Mouse (Mus musculus) hindbrain, embryonic 15.5 days (tissue): ENCODE measurements at regions not wholly inside any gene's neighbourhood (a gene's known extent, or its start where the extent isn't known, plus 50 kb on each side); places are given as distances from the start of the nearest gene placed in this dataset.
A peak's percentile ranks its signal among the peaks of the same experiment; 100 is the strongest.

Experiments
- ATAC-seq: fragments of 200-750 bp; cut with Nextera tagmentation; 2 replicates; pipeline ENCODE4 v1.8.0; 2017; ENCODE audit warnings: low read depth, moderate number of reproducible peaks, moderate TSS enrichment; ENCODE audit not compliant: low FRiP score
- H3K27ac ChIP-seq: fragments of 300-500 bp; sonication (generic); replicated peaks from 2 replicates; pipeline ENCODE4 v1.5.1; 2015; ENCODE audit warnings: mild to moderate bottlenecking, inconsistent platforms
- H3K27me3 ChIP-seq: fragments of 300-500 bp; sonication (generic); 2 replicates; pipeline ENCODE4 v1.6.1; 2015; ENCODE audit warnings: control low read depth, inconsistent platforms
- H3K36me3 ChIP-seq: fragments of 300-500 bp; sonication (generic); 2 replicates; pipeline ENCODE4 v1.6.1; 2015; ENCODE audit warnings: control low read depth, inconsistent platforms
- H3K4me1 ChIP-seq: fragments of 300-500 bp; sonication (generic); replicated peaks from 2 replicates; pipeline ENCODE4 v1.6.1; 2015; ENCODE audit warnings: control low read depth, inconsistent platforms
- H3K4me2 ChIP-seq: fragments of 300-500 bp; sonication (generic); 2 replicates; pipeline ENCODE4 v1.6.1; 2015; ENCODE audit warnings: moderate library complexity, mild to moderate bottlenecking, inconsistent platforms
- H3K4me3 ChIP-seq: fragments of 300-500 bp; sonication (generic); 2 replicates; pipeline ENCODE4 v1.5.1; 2015; ENCODE audit warnings: mild to moderate bottlenecking, inconsistent platforms
- H3K9ac ChIP-seq: fragments of 300-500 bp; sonication (generic); 2 replicates; pipeline ENCODE4 v1.6.1; 2015; ENCODE audit warnings: inconsistent platforms
- H3K9me3 ChIP-seq: fragments of 300-500 bp; sonication (generic); 2 replicates; pipeline ENCODE4 v1.6.1; 2016; ENCODE audit warnings: control low read depth, inconsistent platforms
- WGBS: fragments of 180-500 bp; shearing (Covaris S2); methylation state at CpG from one replicate; pipeline ENCODE4 v1.1.7; 2015; 5-methylcytosine and 5-hydroxymethylcytosine counted together

DNA sequence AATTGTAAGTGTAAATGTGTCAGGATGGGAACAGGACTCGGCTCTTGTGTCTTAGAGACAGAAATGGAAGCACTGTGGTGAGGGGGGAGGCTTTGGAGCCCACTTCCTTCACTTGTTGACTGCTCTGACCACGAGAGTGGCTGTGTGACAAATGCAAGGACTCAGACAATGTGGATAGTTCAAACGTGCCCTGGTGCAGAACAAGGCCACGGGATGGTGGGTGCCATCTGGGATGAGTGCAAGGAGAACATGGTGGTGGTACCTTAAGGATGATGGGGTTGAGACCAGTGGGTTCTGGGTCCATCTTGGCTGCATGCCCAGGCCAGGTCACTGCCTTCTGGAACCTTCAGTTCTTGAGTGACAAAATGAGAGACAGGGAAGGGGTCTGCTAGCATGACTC is 132.3 kb upstream of the Syt13 start:
- Histone ChIP-seq H3K27me3 (no peaks in the 10 kb centered on the region), H3K4me2 (no peak overlapping the region), H3K4me1 (no peaks in the 10 kb centered on the region), H3K9me3 (no peaks in the 10 kb centered on the region), H3K9ac (no peak overlapping the region), H3K27ac (no peak overlapping the region), H3K4me3 (no peak overlapping the region), H3K36me3 (no peaks in the 10 kb centered on the region)
- no peak for ATAC-seq
- WGBS: 76% methylated on average over 4 of the region's 4 CpGs

DNA sequence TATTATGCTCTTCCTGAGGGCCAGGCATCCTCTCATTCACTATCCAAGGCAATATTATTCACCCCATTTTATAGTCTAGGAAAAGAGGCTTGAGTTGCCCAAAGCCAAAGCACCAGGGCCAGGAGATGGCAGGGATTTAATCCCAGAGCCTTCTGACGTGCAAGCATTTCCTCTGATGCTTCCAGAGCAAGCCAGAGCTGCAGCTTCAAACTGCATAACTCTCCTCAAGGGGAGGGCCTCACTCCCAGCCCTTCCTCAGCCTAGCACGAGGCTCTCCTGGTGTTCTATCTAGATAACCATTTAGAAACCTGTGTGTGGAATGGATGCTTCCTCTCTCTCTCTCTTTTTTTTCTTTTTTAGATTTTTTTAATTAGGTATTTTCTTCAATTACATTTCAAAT is 130.0 kb upstream of the Syt13 start:
- H3K4me3 ChIP-seq: no peak overlapping the region
- H3K27me3 ChIP-seq: no peaks in the 10 kb centered on the region
- no peak overlapping the region for H3K27ac ChIP-seq
- H3K4me2 ChIP-seq: no peak overlapping the region
- no peaks in the 10 kb centered on the region for H3K4me1 ChIP-seq
- H3K9ac ChIP-seq: no peak overlapping the region
- WGBS: 57% methylated on average over 2 of the region's 2 CpGs
- no peaks in the 10 kb centered on the region for H3K9me3 ChIP-seq
- no peak for ATAC-seq
- no peaks in the 10 kb centered on the region for H3K36me3 ChIP-seq

DNA sequence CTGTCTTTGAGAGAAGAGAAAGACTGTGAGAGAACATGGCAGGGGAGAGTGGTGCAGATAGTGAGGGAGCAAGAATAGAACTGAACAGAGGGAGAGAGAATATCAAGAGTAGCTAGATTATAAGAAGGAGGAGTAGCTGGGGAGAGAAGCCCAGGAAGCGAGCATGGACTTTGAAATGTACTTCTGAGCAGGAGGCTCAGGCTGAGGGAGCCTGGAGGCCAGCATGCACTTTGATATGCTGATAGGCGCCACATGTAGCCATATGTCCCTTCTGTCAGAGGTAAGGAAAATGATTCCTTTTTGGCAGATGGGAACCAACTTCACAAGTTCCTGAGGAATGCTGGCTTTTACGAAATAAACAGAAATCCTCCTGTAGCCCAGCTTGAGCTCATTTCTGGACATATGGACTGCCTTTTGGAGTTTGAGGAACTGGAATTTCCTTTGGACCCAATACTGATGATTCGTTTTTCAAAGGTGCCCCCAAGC is 126.9 kb upstream of the Syt13 start:
- no peak overlapping the region for H3K4me3 ChIP-seq
- WGBS: 79% methylated on average over 4 of the region's 4 CpGs
- no peak overlapping the region for H3K9ac ChIP-seq
- no peak overlapping the region for H3K4me2 ChIP-seq
- no peak overlapping the region for H3K27ac ChIP-seq
- no peak for ATAC-seq
- H3K4me1 ChIP-seq: no peaks in the 10 kb centered on the region
- H3K9me3 ChIP-seq: no peaks in the 10 kb centered on the region
- no peaks in the 10 kb centered on the region for H3K27me3 ChIP-seq
- H3K36me3 ChIP-seq: no peaks in the 10 kb centered on the region

DNA sequence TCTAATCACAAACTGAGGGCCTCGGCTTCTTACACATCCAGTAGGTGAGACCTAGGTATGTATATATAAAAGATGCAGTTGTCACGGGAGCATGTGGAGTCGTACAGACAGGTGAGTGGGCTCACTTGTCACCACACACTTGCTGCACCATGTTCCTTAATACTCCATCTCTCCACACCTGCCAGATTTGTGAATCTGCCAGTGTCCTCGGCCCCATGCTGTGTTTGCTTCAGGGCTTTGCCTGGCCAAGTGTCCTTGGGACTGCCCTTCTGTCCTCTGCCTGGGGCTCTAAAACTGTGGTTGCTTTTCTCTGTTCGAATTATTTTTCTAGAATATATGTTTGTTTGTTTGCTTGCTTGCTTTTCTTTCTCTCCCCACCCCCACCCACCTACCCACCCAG is 126.0 kb upstream of the Syt13 start:
- Histone ChIP-seq H3K9me3 (no peaks in the 10 kb centered on the region), H3K27me3 (no peaks in the 10 kb centered on the region), H3K4me3 (no peak overlapping the region), H3K9ac (no peak overlapping the region), H3K36me3 (no peaks in the 10 kb centered on the region), H3K27ac (no peak overlapping the region), H3K4me1 (no peaks in the 10 kb centered on the region), H3K4me2 (no peak overlapping the region)
- WGBS: 88% methylated on average over 5 of the region's 5 CpGs
- no peak for ATAC-seq

DNA sequence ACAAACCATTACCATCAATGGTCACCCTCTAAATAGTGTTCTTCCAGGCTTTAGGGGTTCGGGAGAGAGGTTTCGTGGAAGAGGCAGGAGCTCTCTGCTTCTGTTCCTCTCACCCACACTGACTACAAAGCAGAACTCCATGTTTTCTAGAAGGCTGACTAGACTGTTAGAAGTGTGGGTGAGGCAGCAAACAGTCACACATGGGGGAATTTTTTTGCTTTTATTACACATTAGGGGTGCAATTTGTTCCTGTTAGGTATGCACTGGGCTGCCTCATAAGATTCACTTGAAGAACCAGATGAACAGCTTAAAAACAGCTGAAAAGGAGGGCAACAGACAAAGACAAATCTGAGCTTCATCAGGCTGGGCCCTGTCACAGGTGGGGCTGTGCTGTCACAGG is 124.5 kb upstream of the Syt13 start:
- no peak overlapping the region for H3K27ac ChIP-seq
- no peak overlapping the region for H3K4me2 ChIP-seq
- ATAC-seq: no peak
- no peaks in the 10 kb centered on the region for H3K4me1 ChIP-seq
- no peak overlapping the region for H3K9ac ChIP-seq
- WGBS: 93% methylated on average over 2 of the region's 2 CpGs
- no peaks in the 10 kb centered on the region for H3K27me3 ChIP-seq
- no peaks in the 10 kb centered on the region for H3K36me3 ChIP-seq
- no peak overlapping the region for H3K4me3 ChIP-seq
- H3K9me3 ChIP-seq: no peaks in the 10 kb centered on the region

DNA sequence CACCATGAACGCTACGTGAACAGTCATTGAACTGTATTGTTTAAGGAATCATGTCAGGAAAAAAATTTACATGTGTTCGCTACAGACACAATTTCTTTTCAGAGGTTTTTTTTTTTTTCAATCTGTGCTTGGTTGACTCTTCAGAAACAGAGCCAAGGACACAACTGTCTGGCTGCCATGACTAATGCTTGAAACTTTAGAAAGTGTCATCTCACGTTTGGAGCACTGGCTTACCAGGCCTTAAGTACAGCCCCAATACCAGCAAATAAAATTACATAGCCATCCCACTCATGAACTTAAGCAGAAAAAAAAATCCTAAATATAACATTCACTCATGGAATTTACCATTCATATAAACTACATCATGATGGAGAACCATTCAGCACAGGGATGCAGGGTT is 115.1 kb upstream of the Syt13 start:
- no peak for ATAC-seq

DNA sequence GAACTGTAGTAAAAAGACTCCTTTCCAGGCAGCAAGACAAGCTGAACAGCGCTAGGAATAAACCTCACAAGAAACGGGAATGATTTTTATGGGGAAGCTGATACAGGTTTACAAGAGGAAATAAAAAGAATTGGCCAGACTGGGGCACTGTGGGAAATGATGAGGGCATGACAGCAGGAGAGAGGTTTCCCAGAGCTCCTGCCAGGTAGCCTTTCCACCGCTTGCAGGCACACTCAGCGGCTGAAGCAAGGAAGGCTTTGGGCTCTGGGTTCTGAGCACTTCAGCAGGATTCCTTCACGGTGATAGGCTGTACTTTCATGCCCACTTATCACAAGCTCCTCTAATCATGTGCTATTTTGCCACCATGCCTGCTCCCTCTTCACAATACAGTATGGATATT is 114.2 kb upstream of the Syt13 start:
- Histone ChIP-seq H3K4me2 (no peak overlapping the region), H3K9me3 (no peaks in the 10 kb centered on the region; the same call in 1 of the 2 replicates), H3K27ac (no peak overlapping the region), H3K9ac (no peak overlapping the region), H3K4me3 (no peak overlapping the region), H3K27me3 (no peaks in the 10 kb centered on the region), H3K36me3 (no peaks in the 10 kb centered on the region), H3K4me1 (peaks cover 6% of the 10 kb centered on the region)
- 70% methylated on average over 5 of the region's 5 CpGs for WGBS
- ATAC-seq: no peak

More for the DNA sequence above, 115.1 kb upstream of the Syt13 start:
- H3K36me3 ChIP-seq: no peaks in the 10 kb centered on the region
- H3K4me2 ChIP-seq: no peak overlapping the region
- H3K4me3 ChIP-seq: no peak overlapping the region
- H3K4me1 ChIP-seq: no peaks in the 10 kb centered on the region
- no peaks in the 10 kb centered on the region; the same call in 1 of the 2 replicates for H3K9me3 ChIP-seq
- H3K27ac ChIP-seq: no peak overlapping the region
- no peaks in the 10 kb centered on the region for H3K27me3 ChIP-seq
- H3K9ac ChIP-seq: no peak overlapping the region
- WGBS: 86% methylated on average over 4 of the region's 4 CpGs

DNA sequence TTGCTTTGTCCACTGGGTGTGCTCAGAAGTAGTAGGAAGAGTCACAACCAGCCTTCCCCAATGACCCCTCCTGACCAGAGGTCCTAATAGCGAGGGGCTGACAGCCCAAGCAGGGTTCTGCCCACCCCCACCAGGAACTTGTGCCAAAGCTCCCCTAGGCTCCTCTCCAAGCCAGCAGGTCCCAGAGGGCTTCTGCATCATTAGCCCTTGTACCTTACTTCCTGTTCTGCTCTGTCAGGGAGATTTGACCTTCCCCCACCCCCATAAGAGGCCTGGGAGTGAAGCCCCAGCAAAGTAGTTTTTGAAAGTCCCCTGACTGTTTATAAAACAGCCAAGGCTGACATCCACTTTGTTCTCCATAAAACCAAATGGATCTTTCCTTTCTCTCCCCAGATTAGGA is 110.0 kb upstream of the Syt13 start:
- Histone ChIP-seq H3K4me2 (no peak overlapping the region), H3K9me3 (no peaks in the 10 kb centered on the region; the same call in 1 of the 2 replicates), H3K4me1 (peaks cover 43% of the 10 kb centered on the region), H3K36me3 (no peaks in the 10 kb centered on the region), H3K9ac (no peak overlapping the region), H3K4me3 (no peak overlapping the region), H3K27ac (no peak overlapping the region), H3K27me3 (no peaks in the 10 kb centered on the region)
- ATAC-seq: no peak
- 89% methylated on average over 1 of the region's 1 CpGs for WGBS

DNA sequence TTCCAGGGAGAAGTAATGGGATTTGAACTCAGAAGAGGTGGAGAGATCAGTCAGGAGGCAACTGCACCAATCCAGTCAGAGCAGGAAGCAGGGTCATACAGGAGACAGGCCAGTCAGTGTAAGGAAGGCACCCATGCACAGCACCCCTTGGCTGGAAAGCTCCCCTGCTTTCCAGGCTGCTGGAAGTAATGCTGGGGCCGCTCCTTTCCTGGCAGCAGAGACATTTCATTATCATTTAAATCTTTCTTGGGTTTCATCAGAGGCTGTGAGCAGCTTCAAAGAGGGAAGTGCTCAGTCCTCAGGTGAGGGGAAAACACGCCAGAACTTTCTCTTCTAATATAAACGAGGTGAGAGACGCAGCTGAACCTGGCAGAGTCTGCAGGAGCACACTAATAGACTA is 109.1 kb upstream of the Syt13 start:
- no peaks in the 10 kb centered on the region for H3K27me3 ChIP-seq
- H3K9me3 ChIP-seq: no peaks in the 10 kb centered on the region; the same call in 1 of the 2 replicates
- H3K4me3 ChIP-seq: no peak overlapping the region
- H3K36me3 ChIP-seq: no peaks in the 10 kb centered on the region
- 37% methylated on average over 4 of the region's 4 CpGs for WGBS
- no peak overlapping the region for H3K9ac ChIP-seq
- no peak overlapping the region for H3K4me2 ChIP-seq
- peaks cover 51% of the 10 kb centered on the region for H3K4me1 ChIP-seq
- H3K27ac ChIP-seq: peak overlapping the region; percentile 85
- no peak for ATAC-seq

DNA sequence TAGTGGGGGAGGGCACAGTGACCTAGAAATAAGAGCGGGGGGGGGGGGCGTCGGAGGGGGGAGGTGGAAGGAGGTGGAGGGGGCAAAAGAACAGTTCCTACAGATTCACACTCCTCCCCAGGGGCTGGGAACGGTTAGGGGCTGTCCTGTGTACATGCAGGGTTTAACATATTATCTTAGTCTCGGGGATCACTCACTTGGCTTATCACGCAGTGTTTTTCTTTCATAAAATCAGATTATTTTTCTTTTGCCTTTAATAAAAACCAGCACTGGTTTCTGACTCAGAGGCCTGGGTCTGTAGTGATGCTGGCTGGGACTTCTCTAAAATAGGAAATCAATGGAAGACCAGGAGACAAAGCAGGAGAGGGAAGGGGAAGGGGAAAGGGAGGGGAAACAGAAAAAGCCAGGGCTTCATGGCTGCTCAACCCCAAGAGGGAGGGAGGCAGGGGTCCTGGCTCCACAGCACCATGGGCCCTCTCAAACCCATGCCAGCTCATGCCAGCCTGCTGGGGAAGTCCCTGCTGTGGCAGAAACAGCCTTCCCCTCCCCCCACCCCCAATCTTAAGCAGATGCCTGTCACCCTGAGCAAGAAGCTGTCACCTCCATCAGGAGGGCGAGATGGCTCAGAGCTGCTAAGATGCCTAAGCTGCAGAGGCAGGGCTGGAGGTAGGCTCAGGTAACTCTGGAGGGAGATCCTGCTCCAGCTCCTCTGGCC is 108.3 kb upstream of the Syt13 start:
- H3K27ac ChIP-seq: peak overlapping the region; percentile 85
- ATAC-seq: peak; percentile 32; the same call in 1 of the 2 replicates
- no peaks in the 10 kb centered on the region for H3K36me3 ChIP-seq
- H3K4me3 ChIP-seq: no peak overlapping the region
- no peaks in the 10 kb centered on the region for H3K27me3 ChIP-seq
- 11% methylated on average over 6 of the region's 7 CpGs for WGBS
- H3K4me2 ChIP-seq: no peak overlapping the region
- H3K9me3 ChIP-seq: no peaks in the 10 kb centered on the region; the same call in 1 of the 2 replicates
- peaks cover 52% of the 10 kb centered on the region for H3K4me1 ChIP-seq
- H3K9ac ChIP-seq: no peak overlapping the region

DNA sequence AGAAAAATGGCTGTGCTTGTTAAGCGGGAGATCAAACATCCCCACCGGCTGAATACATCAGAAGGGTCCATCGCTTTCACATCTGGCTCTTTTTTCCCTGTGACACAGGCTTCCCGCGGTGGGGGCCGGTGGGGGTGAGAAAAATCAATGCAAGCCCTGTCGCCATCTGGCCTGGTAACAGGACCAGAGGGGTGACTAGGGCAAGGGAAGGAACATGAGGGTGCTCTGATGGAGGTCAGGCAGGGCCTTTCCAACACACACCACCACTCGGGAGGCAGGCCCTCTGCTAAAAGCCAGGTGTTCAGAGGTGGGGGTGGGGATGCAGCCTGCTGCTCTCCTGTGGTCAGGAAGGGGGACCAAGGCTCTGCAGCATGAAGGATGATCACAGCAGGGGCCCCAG is 107.5 kb upstream of the Syt13 start:
- Histone ChIP-seq H3K9me3 (no peaks in the 10 kb centered on the region; the same call in 1 of the 2 replicates), H3K4me1 (peaks cover 52% of the 10 kb centered on the region), H3K4me2 (no peak overlapping the region), H3K9ac (no peak overlapping the region), H3K27ac (peak overlapping the region; percentile 52), H3K36me3 (no peaks in the 10 kb centered on the region), H3K27me3 (no peaks in the 10 kb centered on the region), H3K4me3 (no peak overlapping the region)
- ATAC-seq: no peak; the same call in 1 of the 2 replicates
- WGBS: 9% methylated on average over 8 of the region's 8 CpGs

DNA sequence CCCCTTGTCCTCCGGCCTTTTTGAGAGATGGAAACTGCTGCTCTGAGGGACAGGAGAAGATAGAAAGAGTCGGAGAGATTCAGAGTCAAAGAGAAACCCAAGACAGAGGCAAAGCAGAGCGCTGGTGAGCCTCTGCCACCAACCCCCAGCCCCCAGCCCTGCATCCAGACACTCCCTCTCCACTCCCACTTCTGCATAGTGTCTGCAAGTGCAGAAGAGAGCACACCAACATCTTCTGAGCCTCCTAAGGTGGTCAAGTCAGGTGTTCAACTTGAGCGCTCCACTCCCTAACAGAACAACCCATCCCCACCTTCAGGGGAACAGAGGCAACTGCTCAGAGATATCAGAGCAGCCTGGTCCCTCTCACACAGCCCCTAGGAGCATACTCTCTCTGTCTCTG is 106.8 kb upstream of the Syt13 start:
- peaks cover 53% of the 10 kb centered on the region for H3K4me1 ChIP-seq
- H3K4me2 ChIP-seq: no peak overlapping the region
- no peaks in the 10 kb centered on the region for H3K27me3 ChIP-seq
- no peak for ATAC-seq
- no peaks in the 10 kb centered on the region; the same call in 1 of the 2 replicates for H3K9me3 ChIP-seq
- no peak overlapping the region for H3K4me3 ChIP-seq
- WGBS: 87% methylated on average over 4 of the region's 4 CpGs
- H3K36me3 ChIP-seq: no peaks in the 10 kb centered on the region
- H3K9ac ChIP-seq: no peak overlapping the region
- H3K27ac ChIP-seq: no peak overlapping the region

DNA sequence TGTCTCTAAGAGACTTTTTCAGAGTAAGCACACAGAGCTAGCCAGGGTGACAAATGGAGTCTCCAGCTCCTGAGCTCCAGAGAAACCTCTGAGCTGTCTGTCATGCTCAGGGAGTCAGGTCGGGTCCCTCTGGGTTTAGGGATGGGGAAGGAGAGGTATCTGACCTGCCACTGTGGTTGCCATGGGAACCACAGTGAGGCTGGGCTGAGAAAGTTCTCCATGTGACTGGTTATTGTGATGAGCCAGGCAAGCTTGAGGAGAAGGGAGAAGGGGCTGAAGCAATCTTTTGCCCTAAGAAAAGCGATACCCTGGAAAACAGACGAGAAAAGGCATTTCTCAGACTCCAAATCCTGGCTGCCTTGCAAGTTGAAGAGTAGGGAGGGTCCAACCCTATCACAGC is 105.7 kb upstream of the Syt13 start:
- Histone ChIP-seq H3K4me2 (no peak overlapping the region), H3K4me1 (peaks cover 58% of the 10 kb centered on the region), H3K9me3 (no peaks in the 10 kb centered on the region), H3K27ac (no peak overlapping the region), H3K9ac (no peak overlapping the region), H3K4me3 (no peak overlapping the region), H3K27me3 (0 out of 2 replicates have a peak, but pooled peaks cover 3% of the 10 kb centered on the region), H3K36me3 (no peaks in the 10 kb centered on the region)
- ATAC-seq: no peak
- WGBS: 12% methylated on average over 3 of the region's 3 CpGs
